Mouse (Mus musculus): ENCODE results near the gene Dao. TPM values are rescaled to one million over a fixed set of nuclear protein-coding genes. Genes with fewer than 3 reads are reported as not detected.
A peak's percentile ranks its signal among the peaks of the same experiment; 100 is the strongest.

The Dao gene
- polyA plus RNA-seq, 1 experiment: not detected

- no peak for TF ChIP-seq CTCF (IDR thresholded peaks at IDR 0.05; ENCODE audit: insufficient read depth, low read depth, low read length)
- TF ChIP-seq POLR2A (IDR thresholded peaks at IDR 0.05; ENCODE audit: insufficient read depth, low read depth, low read length): no peak
- Histone ChIP-seq H3K27ac (ENCODE audit: insufficient read depth, low read depth, low read length) (no peak overlapping the region), H3K4me3 (ENCODE audit: insufficient read depth, low read depth, low read length) (no peak overlapping the region), H3K4me1 (ENCODE audit: control insufficient read depth, insufficient read depth, low read length) (peaks cover 8% of the 10 kb centered on the region)
- WGBS: 93% methylated on average over 13 of the region's 13 CpGs
Observed at GRCm38 (mm10) chr5:113966452-113967150, 36.9 kb upstream of the Dao start.

DNA sequence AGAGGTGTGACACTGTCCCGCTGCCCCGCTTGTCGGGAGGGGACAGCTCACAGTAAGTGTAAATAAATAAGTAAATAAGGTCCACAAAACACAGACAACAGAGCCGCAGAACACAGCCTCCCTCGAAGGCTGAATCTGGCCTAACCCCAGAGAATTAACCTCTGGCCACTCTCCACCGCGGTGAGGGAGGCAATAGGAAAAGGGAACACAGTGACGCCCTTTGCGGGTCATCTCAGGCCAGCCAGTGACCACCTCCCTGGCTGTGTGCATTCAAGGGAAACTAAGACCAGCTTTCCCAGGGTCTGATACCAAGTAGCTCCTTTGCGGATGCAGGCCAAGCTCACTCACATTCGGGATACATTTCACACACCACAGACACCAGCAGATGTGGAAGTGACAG, 35.1 kb upstream of the Dao start:
- peaks cover 20% of the 10 kb centered on the region for H3K4me1 ChIP-seq (ENCODE audit: control insufficient read depth, insufficient read depth, low read length)
- no peak overlapping the region for H3K4me3 ChIP-seq (ENCODE audit: insufficient read depth, low read depth, low read length)
- WGBS: 62% methylated on average over 11 of the region's 11 CpGs
- TF ChIP-seq POLR2A (IDR thresholded peaks at IDR 0.05; ENCODE audit: insufficient read depth, low read depth, low read length) (no peak), CTCF (IDR thresholded peaks at IDR 0.05; ENCODE audit: insufficient read depth, low read depth, low read length) (no peak)
- H3K27ac ChIP-seq (ENCODE audit: insufficient read depth, low read depth, low read length): no peak overlapping the region

GRCm38 (mm10) chr5:113971434-113971960, 32.0 kb upstream of the Dao start:
- 89% methylated on average over 10 of the region's 10 CpGs for WGBS
- H3K4me3 ChIP-seq (ENCODE audit: insufficient read depth, low read depth, low read length): no peak overlapping the region
- H3K4me1 ChIP-seq (ENCODE audit: control insufficient read depth, insufficient read depth, low read length): peaks cover 39% of the 10 kb centered on the region
- TF ChIP-seq CTCF (IDR thresholded peaks at IDR 0.05; ENCODE audit: insufficient read depth, low read depth, low read length): no peak
- TF ChIP-seq POLR2A (IDR thresholded peaks at IDR 0.05; ENCODE audit: insufficient read depth, low read depth, low read length): no peak
- H3K27ac ChIP-seq (ENCODE audit: insufficient read depth, low read depth, low read length): no peak overlapping the region

DNA sequence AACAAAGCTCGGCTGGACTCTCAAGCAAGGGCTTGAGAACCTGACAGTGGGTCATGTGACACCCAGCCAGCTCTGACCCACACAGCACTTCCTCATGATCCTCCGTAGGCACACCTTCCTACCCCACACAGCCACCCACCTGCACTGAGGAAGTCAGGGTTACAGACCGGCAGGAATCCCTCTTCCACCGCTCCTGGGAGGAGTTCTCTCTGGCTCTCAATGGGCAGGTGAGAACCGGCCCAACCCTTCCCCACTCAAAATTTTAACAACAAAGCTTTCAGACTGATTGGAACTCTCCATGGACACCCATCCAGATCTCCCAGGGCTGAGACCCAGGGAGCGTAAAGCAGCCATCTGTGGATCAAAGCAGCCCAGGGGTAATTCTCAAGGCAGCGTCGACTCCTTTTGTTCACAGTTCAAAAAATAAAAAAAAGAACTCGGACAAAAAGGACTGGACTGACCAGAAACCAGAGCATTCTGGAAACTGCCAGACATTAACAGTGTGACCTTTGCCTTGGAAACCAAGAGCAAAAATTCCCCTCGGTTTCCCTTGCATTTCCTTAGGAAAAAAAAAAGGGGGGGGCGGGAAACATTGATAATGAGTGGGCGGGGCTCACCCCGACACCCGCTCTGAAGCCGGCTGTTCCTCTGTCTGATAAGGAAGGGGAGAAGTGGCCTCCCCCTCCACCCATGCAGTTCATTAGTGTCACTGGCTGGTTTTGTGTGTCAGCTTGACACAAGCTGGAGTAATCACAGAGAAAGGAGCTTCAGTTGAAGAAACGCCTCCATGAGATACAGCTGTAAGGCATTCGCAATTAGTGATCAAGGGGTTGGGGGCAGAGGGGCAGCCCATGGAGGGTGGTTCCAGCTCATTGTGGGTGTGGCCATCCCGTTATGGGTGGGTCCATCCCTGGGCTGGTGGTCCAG, 30.7 kb upstream of the Dao start:
- no peak overlapping the region for H3K27ac ChIP-seq (ENCODE audit: insufficient read depth, low read depth, low read length)
- no peak overlapping the region for H3K4me3 ChIP-seq (ENCODE audit: insufficient read depth, low read depth, low read length)
- peaks cover 48% of the 10 kb centered on the region for H3K4me1 ChIP-seq (ENCODE audit: control insufficient read depth, insufficient read depth, low read length)
- 33% methylated on average over 18 of the region's 18 CpGs for WGBS
- TF ChIP-seq CTCF (IDR thresholded peaks at IDR 0.05; ENCODE audit: insufficient read depth, low read depth, low read length) (no peak), POLR2A (IDR thresholded peaks at IDR 0.05; ENCODE audit: insufficient read depth, low read depth, low read length) (no peak)

DNA sequence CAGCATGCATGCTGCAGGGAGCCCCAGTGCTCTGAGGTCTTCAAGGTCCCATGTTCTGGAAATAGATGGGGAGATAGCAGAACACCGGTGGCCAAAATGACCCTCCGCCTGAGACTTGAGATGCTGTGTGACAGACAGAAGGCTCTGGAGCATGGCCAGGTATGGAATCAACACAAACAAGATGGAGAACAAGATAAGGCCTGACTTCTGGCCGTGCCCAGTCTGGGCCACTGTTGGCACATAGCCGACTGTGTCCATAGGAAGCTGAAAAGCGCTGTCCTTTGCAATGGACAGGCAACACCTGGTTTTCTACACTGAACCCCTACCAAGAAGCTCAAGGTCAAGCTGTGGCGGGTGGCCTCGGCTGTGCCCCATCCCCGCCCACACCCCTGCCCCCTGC, 29.7 kb upstream of the Dao start:
- H3K4me3 ChIP-seq (ENCODE audit: insufficient read depth, low read depth, low read length): no peak overlapping the region
- TF ChIP-seq POLR2A (IDR thresholded peaks at IDR 0.05; ENCODE audit: insufficient read depth, low read depth, low read length) (no peak), CTCF (IDR thresholded peaks at IDR 0.05; ENCODE audit: insufficient read depth, low read depth, low read length) (no peak)
- 83% methylated on average over 8 of the region's 8 CpGs for WGBS
- H3K27ac ChIP-seq (ENCODE audit: insufficient read depth, low read depth, low read length): no peak overlapping the region
- peaks cover 54% of the 10 kb centered on the region for H3K4me1 ChIP-seq (ENCODE audit: control insufficient read depth, insufficient read depth, low read length)

DNA sequence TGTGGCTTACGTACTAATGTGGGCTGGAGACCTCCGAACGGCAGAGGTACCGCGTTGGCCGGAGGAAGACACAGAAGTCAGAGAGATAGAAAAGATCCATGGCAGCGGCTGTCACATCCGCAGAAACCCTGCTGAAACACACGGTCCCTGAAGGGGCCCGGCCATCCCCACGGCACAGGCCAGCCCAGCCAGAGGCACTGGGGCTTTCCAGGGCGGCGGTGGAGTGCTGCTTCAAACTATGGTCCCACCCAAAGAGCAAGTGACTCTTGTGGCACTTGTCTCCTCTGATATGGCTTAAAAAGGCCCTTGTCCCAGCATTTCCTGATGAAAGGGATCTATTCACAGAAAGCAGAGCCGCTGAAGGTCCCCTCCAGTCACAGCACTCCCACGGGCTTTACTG, 28.9 kb upstream of the Dao start:
- H3K4me1 ChIP-seq (ENCODE audit: control insufficient read depth, insufficient read depth, low read length): peaks cover 54% of the 10 kb centered on the region
- WGBS: 71% methylated on average over 15 of the region's 15 CpGs
- no peak overlapping the region for H3K4me3 ChIP-seq (ENCODE audit: insufficient read depth, low read depth, low read length)
- TF ChIP-seq POLR2A (IDR thresholded peaks at IDR 0.05; ENCODE audit: insufficient read depth, low read depth, low read length) (no peak), CTCF (IDR thresholded peaks at IDR 0.05; ENCODE audit: insufficient read depth, low read depth, low read length) (no peak)
- H3K27ac ChIP-seq (ENCODE audit: insufficient read depth, low read depth, low read length): no peak overlapping the region

GRCm38 (mm10) chr5:113975538-113976215, 27.8 kb upstream of the Dao start:
- Histone ChIP-seq H3K4me1 (ENCODE audit: control insufficient read depth, insufficient read depth, low read length) (peaks cover 54% of the 10 kb centered on the region), H3K4me3 (ENCODE audit: insufficient read depth, low read depth, low read length) (no peak overlapping the region), H3K27ac (ENCODE audit: insufficient read depth, low read depth, low read length) (0 out of 2 replicates have a peak overlapping the region, but pooled peaks have one; percentile 27)
- TF ChIP-seq CTCF (IDR thresholded peaks at IDR 0.05; ENCODE audit: insufficient read depth, low read depth, low read length) (no peak), POLR2A (IDR thresholded peaks at IDR 0.05; ENCODE audit: insufficient read depth, low read depth, low read length) (no peak)
- 46% methylated on average over 9 of the region's 9 CpGs for WGBS

DNA sequence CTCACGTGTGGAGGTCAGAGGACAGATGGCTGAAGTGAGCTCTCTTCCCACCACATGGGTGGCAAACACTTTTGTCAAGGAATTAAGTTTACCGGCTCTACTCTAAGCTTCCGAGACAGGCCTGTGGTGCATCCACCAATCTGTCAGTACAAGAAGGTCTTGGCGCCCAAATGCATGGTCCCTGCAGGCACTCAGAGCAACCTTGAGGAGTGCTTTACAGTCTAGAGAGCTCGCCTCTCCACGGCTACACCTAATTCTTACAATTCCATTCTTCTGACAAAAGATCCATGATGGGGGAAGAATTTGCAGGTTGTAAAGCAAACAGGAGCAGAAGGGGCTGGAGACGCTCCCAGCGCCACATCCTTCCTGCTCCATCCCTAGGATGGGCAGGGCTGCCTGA, 26.9 kb upstream of the Dao start:
- TF ChIP-seq POLR2A (IDR thresholded peaks at IDR 0.05; ENCODE audit: insufficient read depth, low read depth, low read length) (no peak), CTCF (IDR thresholded peaks at IDR 0.05; ENCODE audit: insufficient read depth, low read depth, low read length) (no peak)
- H3K27ac ChIP-seq (ENCODE audit: insufficient read depth, low read depth, low read length): no peak overlapping the region

More for the DNA sequence above, 26.9 kb upstream of the Dao start:
- Histone ChIP-seq H3K4me3 (ENCODE audit: insufficient read depth, low read depth, low read length) (no peak overlapping the region), H3K4me1 (ENCODE audit: control insufficient read depth, insufficient read depth, low read length) (peaks cover 54% of the 10 kb centered on the region)
- WGBS: 88% methylated on average over 8 of the region's 8 CpGs
